Mouse (Mus musculus): ENCODE data around the gene Akap11.

DNA sequence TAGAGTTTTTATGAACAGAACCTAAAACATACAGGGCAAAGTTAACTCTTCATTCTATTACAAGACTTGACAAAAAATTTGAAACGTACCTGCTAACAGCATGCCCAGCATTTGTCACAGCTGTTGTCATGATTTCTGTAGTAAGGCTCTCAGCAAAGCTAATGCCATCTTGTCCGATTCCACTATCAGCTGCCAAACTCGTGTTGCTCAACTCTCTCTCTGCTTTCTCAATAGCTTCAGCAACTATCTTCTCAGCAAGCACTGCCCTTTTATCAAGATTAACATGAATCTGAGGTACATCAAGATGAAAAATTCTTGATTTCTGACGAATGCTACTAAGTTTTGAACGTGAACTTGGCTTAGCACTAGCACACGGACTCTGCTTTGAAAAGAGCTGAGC, 26.8 kb downstream of the Akap11 start:
- TF ChIP-seq CTCF (conservative IDR thresholded peaks at IDR 0.05; ENCODE audit: low read length), result no peak
- TF ChIP-seq POU5F1 (IDR thresholded peaks at IDR 0.05; ENCODE audit: borderline replicate concordance, low read length), result no peak
- no peak for TF ChIP-seq NANOG (IDR thresholded peaks at IDR 0.05; ENCODE audit: borderline replicate concordance, low read length)

All from E14TG2a.4 (cell line).